Mouse (Mus musculus) bone marrow, adult 2 months (tissue): ENCODE measurements around the gene Enpp3. TPM values are rescaled to one million over a fixed set of nuclear protein-coding genes. Genes with fewer than 3 reads are reported as not detected.

Experiments used
- H3K27ac ChIP-seq: fragments of 200-500 bp; 2 replicates; pipeline ENCODE4 v1.5.1; 2012; ENCODE audit warnings: low read depth, mild to moderate bottlenecking, control low read depth, inconsistent platforms, low read length; ENCODE audit not compliant: control insufficient read depth, poor library complexity, insufficient read depth
- H3K4me1 ChIP-seq: fragments of 200-500 bp; 2 replicates; pipeline ENCODE4 v1.6.1; 2011; ENCODE audit warnings: low read length; ENCODE audit not compliant: control insufficient read depth, insufficient read depth
- H3K4me3 ChIP-seq: fragments of 200-500 bp; replicated peaks from 2 replicates; pipeline ENCODE3; 2011; ENCODE audit warnings: mild to moderate bottlenecking, low read depth, low read length, control low read depth; ENCODE audit not compliant: control insufficient read depth
- CTCF ChIP-seq: fragments of 200-500 bp; IDR thresholded peaks from 2 replicates; pipeline ENCODE4 v1.5.1; 2011; ENCODE audit warnings: low read length, control low read depth; ENCODE audit not compliant: control insufficient read depth, insufficient read depth
- POLR2A ChIP-seq: fragments of 200-500 bp; IDR thresholded peaks from 2 replicates; pipeline ENCODE4 v1.6.1; 2011; ENCODE audit warnings: low read depth, mild to moderate bottlenecking, control low read depth, low read length, borderline replicate concordance; ENCODE audit not compliant: control insufficient read depth
- WGBS: fragments of 180-500 bp; shearing (Covaris S2); methylation state at CpG from one replicate; pipeline ENCODE4 v1.1.7; 2018; 5-methylcytosine and 5-hydroxymethylcytosine counted together
- polyA plus RNA-seq: library from polyadenylated mRNA; stranded (reverse); fragments of >200 nt; gene quantifications from 2 replicates; pipeline ENCODE4 v1.2.4, GENCODE M21; 2011; ENCODE audit warnings: low replicate concordance; ENCODE audit not compliant: missing spikeins, insufficient read depth, insufficient read length

Enpp3 gene
- polyA plus RNA-seq, 1 experiment: 4.3 TPM

DNA sequence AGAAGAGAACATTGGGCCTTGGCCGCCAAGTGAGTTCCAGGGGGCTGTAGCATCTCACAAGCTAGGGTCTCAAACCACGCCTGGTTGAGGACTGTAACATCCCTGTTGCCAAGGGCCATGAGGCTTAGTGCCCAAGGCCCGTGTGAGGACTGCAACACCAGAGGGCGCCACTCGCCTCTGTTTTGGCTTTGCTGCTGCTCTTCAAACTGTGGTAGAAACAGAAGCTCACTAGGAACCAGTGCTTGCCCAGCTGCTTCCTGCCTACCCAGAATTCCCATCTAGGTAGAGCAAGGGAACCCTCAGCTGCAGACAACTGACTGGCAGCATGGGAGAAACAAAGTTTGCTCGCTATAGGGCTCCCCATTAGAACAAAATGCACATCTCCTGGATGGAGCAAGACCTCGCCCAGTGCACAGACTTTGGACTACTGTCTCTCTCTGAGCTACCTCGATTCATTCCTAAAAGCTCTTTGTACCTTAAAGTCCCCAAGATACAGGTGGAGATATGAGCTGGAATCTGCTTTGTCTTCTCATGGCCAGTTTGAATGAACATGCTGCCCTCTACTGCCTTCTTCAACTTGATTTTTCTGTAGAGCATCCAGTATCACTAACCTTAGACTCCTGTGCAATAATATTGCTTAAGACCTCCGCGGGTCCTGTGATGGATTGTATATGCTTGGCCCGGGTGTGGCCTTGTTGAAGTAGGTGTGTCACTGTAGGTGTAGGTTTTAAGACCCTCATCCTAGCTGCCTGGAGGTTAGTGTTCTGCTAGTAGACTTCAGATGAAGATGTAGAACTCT is 52.7 kb downstream of the Enpp3 start:
- TF ChIP-seq POLR2A (no peak), CTCF (peak; percentile 82)
- no peak overlapping the region for H3K27ac ChIP-seq
- WGBS: 51% methylated on average over 11 of the region's 11 CpGs
- no peaks in the 10 kb centered on the region for H3K4me1 ChIP-seq
- no peak overlapping the region for H3K4me3 ChIP-seq

GRCm38 (mm10) chr10:24785345-24785744 is 57.3 kb downstream of the Enpp3 start:
- WGBS: 77% methylated on average over 4 of the region's 4 CpGs

DNA sequence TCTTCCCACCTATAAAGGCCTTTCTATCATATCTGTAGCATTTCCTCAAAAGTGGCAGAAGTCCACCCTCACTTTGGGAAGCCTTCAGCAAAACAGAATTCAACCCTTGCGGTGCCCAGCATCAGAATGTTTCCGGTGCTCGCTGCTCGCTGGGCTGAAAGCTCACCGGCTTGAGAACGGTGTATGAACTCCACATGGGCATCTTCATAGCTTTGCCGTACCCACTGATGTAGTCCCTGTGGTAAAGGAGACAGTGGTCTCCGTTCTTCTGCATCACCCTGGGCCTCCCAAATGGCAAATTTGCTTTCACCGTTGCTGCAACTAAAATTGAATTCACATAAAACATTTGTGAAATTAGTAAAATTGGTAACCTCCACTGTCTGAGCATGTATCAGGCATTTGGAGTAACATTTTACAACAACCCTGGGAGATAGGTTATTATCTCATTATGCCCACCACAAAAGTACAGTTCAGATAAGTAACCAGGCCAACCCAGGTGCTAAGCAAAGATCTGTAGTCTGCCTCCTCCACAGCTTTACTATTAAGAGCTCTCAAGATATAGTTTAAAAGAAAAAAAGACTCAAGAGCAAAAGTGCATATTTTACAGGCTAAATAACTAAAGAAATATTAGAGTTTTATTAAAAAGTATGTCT is 57.9 kb downstream of the Enpp3 start:
- H3K4me1 ChIP-seq: no peaks in the 10 kb centered on the region; the same call in 1 of the 2 replicates
- TF ChIP-seq CTCF (no peak), POLR2A (no peak)
- peak overlapping the region; percentile 51 for H3K27ac ChIP-seq
- H3K4me3 ChIP-seq: no peak overlapping the region
- 69% methylated on average over 9 of the region's 9 CpGs for WGBS

More at GRCm38 (mm10) chr10:24785345-24785744, 57.3 kb downstream of the Enpp3 start:
- H3K4me3 ChIP-seq: no peak overlapping the region
- H3K4me1 ChIP-seq: no peaks in the 10 kb centered on the region; the same call in 1 of the 2 replicates
- TF ChIP-seq POLR2A: no peak
- TF ChIP-seq CTCF: no peak
- no peak overlapping the region for H3K27ac ChIP-seq

- no peaks in the 10 kb centered on the region; the same call in 1 of the 2 replicates for H3K4me1 ChIP-seq
- peak overlapping the region; percentile 6 for H3K4me3 ChIP-seq
- H3K27ac ChIP-seq: no peak overlapping the region
- no peak for TF ChIP-seq POLR2A
- TF ChIP-seq CTCF: no peak
- 74% methylated on average over 3 of the region's 3 CpGs for WGBS
Observed at GRCm38 (mm10) chr10:24783946-24784345, 58.7 kb downstream of the Enpp3 start.

- no peak overlapping the region for H3K27ac ChIP-seq
- no peak overlapping the region for H3K4me3 ChIP-seq
- no peak for TF ChIP-seq CTCF
- no peaks in the 10 kb centered on the region for H3K4me1 ChIP-seq
- 60% methylated on average over 11 of the region's 11 CpGs for whole genome bisulfite sequencing
Observed at GRCm38 (mm10) chr10:24778643-24779020, 64.0 kb downstream of the Enpp3 start.

GRCm38 (mm10) chr10:24777916-24778642 is 64.5 kb downstream of the Enpp3 start:
- WGBS: 79% methylated on average over 14 of the region's 14 CpGs
- no peaks in the 10 kb centered on the region for H3K4me1 ChIP-seq
- H3K4me3 ChIP-seq: no peak overlapping the region
- H3K27ac ChIP-seq: no peak overlapping the region
- TF ChIP-seq POLR2A: no peak
- no peak for TF ChIP-seq CTCF

- TF ChIP-seq CTCF: no peak
- TF ChIP-seq POLR2A: no peak
- no peaks in the 10 kb centered on the region for H3K4me1 ChIP-seq
- 84% methylated on average over 7 of the region's 7 CpGs for WGBS
- H3K4me3 ChIP-seq: no peak overlapping the region
- no peak overlapping the region for H3K27ac ChIP-seq
Observed at GRCm38 (mm10) chr10:24769496-24769895, 73.1 kb downstream of the Enpp3 start.

DNA sequence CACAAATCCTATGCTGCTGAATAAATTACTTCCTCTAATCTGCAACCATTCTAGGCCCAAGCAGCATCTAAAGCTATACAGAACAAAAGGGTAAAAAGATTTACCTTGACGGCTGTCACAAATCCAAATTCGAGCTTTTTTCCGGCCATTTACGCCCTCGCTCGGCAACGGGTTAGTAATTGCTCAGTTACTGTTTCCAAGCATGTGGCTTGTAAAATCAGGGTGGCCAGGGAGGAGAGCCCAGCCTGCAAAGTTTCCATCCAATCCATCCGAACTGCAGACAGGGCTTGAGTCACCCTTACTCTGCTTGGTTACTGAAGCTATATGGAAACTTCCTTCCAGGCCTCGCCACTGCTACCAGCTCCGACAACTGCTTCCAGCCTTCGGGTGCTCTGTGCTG is 74.9 kb downstream of the Enpp3 start:
- H3K27ac ChIP-seq: no peak overlapping the region
- H3K4me3 ChIP-seq: no peak overlapping the region
- no peak for TF ChIP-seq POLR2A
- TF ChIP-seq CTCF: no peak
- WGBS: 80% methylated on average over 11 of the region's 11 CpGs
- no peaks in the 10 kb centered on the region for H3K4me1 ChIP-seq
